Mouse (Mus musculus) kidney, adult 11 months (tissue): ENCODE data around the gene Sypl.
"Not testable (repeated sequence)": the region's sequence is repeated elsewhere in the genome, so short reads cannot be mapped to it uniquely, and the experiment has no call there.

Experiments
- DNase-seq: peaks from one replicate; pipeline ENCODE4 v3.0.0; 2022

The Sypl gene

GRCm38 (mm10) chr12:32943951-32944350 lies 9.7 kb upstream of the Sypl start:
- DNase-seq: no peak

GRCm38 (mm10) chr12:32944884-32945454 lies 8.7 kb upstream of the Sypl start:
- no peak for DNase-seq

- no peak for DNase-seq
These were observed 7.3 kb upstream of the Sypl start for GRCm38 (mm10) chr12:32946376-32946775.

- peak; percentile 84 for DNase-seq
These were observed 1.3 kb upstream of the Sypl start for GRCm38 (mm10) chr12:32952416-32952815.

- no peak for DNase-seq
These were observed 625 bp upstream of the Sypl start for GRCm38 (mm10) chr12:32953066-32953465.

- DNase-seq: no peak
These were observed 728 bp downstream of the Sypl start for GRCm38 (mm10) chr12:32954216-32955021.

- DNase-seq: no peak
These were observed 1.3 kb downstream of the Sypl start for GRCm38 (mm10) chr12:32955037-32955436.

- DNase-seq: no peak
These were observed 3.5 kb downstream of the Sypl start for GRCm38 (mm10) chr12:32957211-32957610.

- no peak for DNase-seq
These were observed 8.4 kb downstream of the Sypl start for GRCm38 (mm10) chr12:32962132-32962531.

GRCm38 (mm10) chr12:32963858-32964257 lies 10.2 kb downstream of the Sypl start:
- DNase-seq: no peak

GRCm38 (mm10) chr12:32972287-32972686 lies 18.6 kb downstream of the Sypl start:
- no peak for DNase-seq

GRCm38 (mm10) chr12:32974893-32975292 lies 21.2 kb downstream of the Sypl start:
- no peak for DNase-seq

- DNase-seq: no peak
These were observed 21.8 kb downstream of the Sypl start for GRCm38 (mm10) chr12:32975501-32975900.

- DNase-seq: no peak
These were observed 28.9 kb downstream of the Sypl start for GRCm38 (mm10) chr12:32982631-32983030.

GRCm38 (mm10) chr12:32983081-32983480 lies 29.4 kb downstream of the Sypl start:
- DNase-seq: no peak

- DNase-seq: no peak
These were observed 32.6 kb downstream of the Sypl start for GRCm38 (mm10) chr12:32986284-32986683.

GRCm38 (mm10) chr12:32989731-32990130 lies 36.0 kb downstream of the Sypl start:
- no peak for DNase-seq

- no peak for DNase-seq
These were observed 40.4 kb downstream of the Sypl start for GRCm38 (mm10) chr12:32994081-32994480.

GRCm38 (mm10) chr12:32995081-32995834 lies 41.6 kb downstream of the Sypl start:
- peak; percentile 67 for DNase-seq

- no peak for DNase-seq
These were observed 45.1 kb downstream of the Sypl start for GRCm38 (mm10) chr12:32998766-32999165.

GRCm38 (mm10) chr12:32999778-33000177 lies 46.1 kb downstream of the Sypl start:
- not testable (repeated sequence) for DNase-seq

- no peak for DNase-seq
These were observed 46.7 kb downstream of the Sypl start for GRCm38 (mm10) chr12:33000402-33000801.

GRCm38 (mm10) chr12:33003339-33003965 lies 49.8 kb downstream of the Sypl start:
- no peak for DNase-seq
